Comparison of ENCODE assay signal across 39 mouse cellular contexts in the genomic region with DNA sequence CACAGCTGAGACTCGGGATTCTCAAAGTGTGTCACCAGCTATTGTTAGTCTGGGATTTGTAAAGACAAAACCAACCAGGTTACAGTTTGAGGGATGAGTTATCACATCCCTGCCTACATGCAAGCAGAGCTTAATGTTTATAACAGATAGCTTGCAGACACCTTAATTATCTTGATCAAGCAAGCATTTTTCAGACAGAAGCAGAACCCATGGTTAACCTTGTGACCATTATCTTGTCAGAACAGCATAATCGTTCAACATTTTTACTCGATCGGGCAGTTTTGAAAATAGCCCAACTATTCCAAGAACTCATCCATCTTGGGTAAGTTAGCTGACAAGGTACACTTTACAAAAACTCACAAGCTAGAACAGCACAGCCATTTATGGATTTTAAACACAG. TPM values are rescaled to one million over a fixed set of nuclear protein-coding genes. Genes with fewer than 3 reads are reported as not detected.
DNase-seq lines count a peak whose midpoint lies in the region; ATAC-seq and TF ChIP-seq lines count a peak whose summit lies in the region.
"Had no signal": no experiment of that assay in that cellular context is flagged by ENCODE, and none has a peak within 500 bp of the region (broad histone marks: within the 10 kb centered on the region; RNA-seq: fewer than 3 reads in every experiment).

No protein-coding gene starts in this region.

- no peak for TF ChIP-seq RAD21 in MEL (IDR thresholded peaks at IDR 0.05; ENCODE audit: low read depth, low read length)

- H3K9ac ChIP-seq in liver, embryonic 11.5 days (ENCODE audit: low read depth, low read length) = no peak overlapping the region
- no peak overlapping the region for H3K9ac ChIP-seq in MEL (ENCODE audit: control insufficient read depth, low read depth, low read length, poor library complexity, severe bottlenecking)
- no peak overlapping the region; the same call in 1 of the 2 replicates for H3K9ac ChIP-seq in liver, embryonic 13.5 days
- H3K9ac ChIP-seq: embryonic facial prominence, embryonic 12.5 days; forebrain, embryonic 15.5 days; hindbrain, embryonic 14.5 days; limb, embryonic 12.5 days had no signal

- H3K27me3 ChIP-seq in liver, embryonic 11.5 days (replicated peaks; ENCODE audit: control insufficient read depth, insufficient read depth, low read length) = no peaks in the 10 kb centered on the region
- H3K27me3 ChIP-seq in MEL (ENCODE audit: control insufficient read depth in 1 of 2, insufficient read depth in 2 of 2, low read length in 2 of 2) = no peaks in the 10 kb centered on the region
- H3K27me3 ChIP-seq in liver, embryonic 13.5 days = peaks cover 5% of the 10 kb centered on the region; the same call in 1 of the 2 replicates
- no peaks in the 10 kb centered on the region for H3K27me3 ChIP-seq in heart, embryonic 10.5 days (ENCODE audit: insufficient read depth, poor library complexity, severe bottlenecking)
- H3K27me3 ChIP-seq: embryonic facial prominence, embryonic 12.5 days; forebrain, embryonic 15.5 days; limb, embryonic 12.5 days had no signal

- H3K36me3 ChIP-seq in liver, embryonic 11.5 days (ENCODE audit: control insufficient read depth, insufficient read depth, low read length) = no peaks in the 10 kb centered on the region
- H3K36me3 ChIP-seq in MEL (ENCODE audit: control insufficient read depth in 1 of 2, insufficient read depth in 2 of 2, low read length in 2 of 2) = peaks cover 0 to 38% of the 10 kb centered on the region in 2 experiments; a peak in 2 of 4 replicates
- no peaks in the 10 kb centered on the region for H3K36me3 ChIP-seq in liver, embryonic 13.5 days
- no peaks in the 10 kb centered on the region for H3K36me3 ChIP-seq in heart, embryonic 10.5 days
- H3K36me3 ChIP-seq: embryonic facial prominence, embryonic 12.5 days; forebrain, embryonic 15.5 days; limb, embryonic 12.5 days; midbrain, embryonic 10.5 days had no signal

- H3K9me3 ChIP-seq in liver, embryonic 11.5 days (ENCODE audit: control insufficient read depth, low read length) = no peaks in the 10 kb centered on the region
- no peaks in the 10 kb centered on the region for H3K9me3 ChIP-seq in MEL (replicated peaks; ENCODE audit: insufficient read depth, low read length)
- H3K9me3 ChIP-seq in liver, embryonic 13.5 days (replicated peaks) = no peaks in the 10 kb centered on the region
- no peaks in the 10 kb centered on the region for H3K9me3 ChIP-seq in heart, embryonic 10.5 days
- H3K9me3 ChIP-seq: embryonic facial prominence, embryonic 12.5 days; forebrain, embryonic 15.5 days; limb, embryonic 12.5 days; midbrain, embryonic 10.5 days had no signal

- no peak for TF ChIP-seq CTCF in MEL (IDR thresholded peaks at IDR 0.05 in 2 of 3, conservative IDR thresholded peaks at IDR 0.05 in 1 of 3; ENCODE audit: control insufficient read depth in 1 of 3, insufficient read depth in 1 of 3, low read depth in 2 of 3, low read length in 3 of 3, poor library complexity in 1 of 3, severe bottlenecking in 1 of 3)

- H3K27ac ChIP-seq in liver, embryonic 11.5 days (ENCODE audit: low read depth, low read length) = no peak overlapping the region
- peak overlapping the region; percentile 69 for H3K27ac ChIP-seq in MEL (ENCODE audit: control insufficient read depth, low read depth, low read length)
- peak overlapping the region; percentile 29; the same call in 1 of the 2 replicates for H3K27ac ChIP-seq in liver, embryonic 13.5 days
- no peak overlapping the region for H3K27ac ChIP-seq in heart, embryonic 10.5 days
- H3K27ac ChIP-seq: embryonic facial prominence, embryonic 12.5 days; forebrain, embryonic 15.5 days; hindbrain, embryonic 14.5 days; left cerebral cortex, adult 2 months; limb, embryonic 12.5 days; macrophage; midbrain, embryonic 10.5 days had no signal

- no peak overlapping the region for H3K4me3 ChIP-seq in liver, embryonic 11.5 days (ENCODE audit: low read depth, low read length)
- no peak overlapping the region for H3K4me3 ChIP-seq in MEL (ENCODE audit: control insufficient read depth in 1 of 2, insufficient read depth in 1 of 2, low read depth in 2 of 2, low read length in 2 of 2)
- H3K4me3 ChIP-seq in liver, embryonic 13.5 days (replicated peaks) = no peak overlapping the region
- no peak overlapping the region for H3K4me3 ChIP-seq in heart, embryonic 10.5 days
- H3K4me3 ChIP-seq: embryonic facial prominence, embryonic 12.5 days; forebrain, embryonic 15.5 days; left cerebral cortex, adult 2 months; limb, embryonic 12.5 days; midbrain, embryonic 10.5 days had no signal

- WGBS in liver, embryonic 11.5 days = 43% methylated on average over 4 of the region's 4 CpGs
- WGBS in liver, embryonic 13.5 days (ENCODE audit: insufficient replicate concordance) = 19% methylated on average over 4 of the region's 4 CpGs
- 71% methylated on average over 4 of the region's 4 CpGs for WGBS in heart, embryonic 10.5 days

- no peaks in the 10 kb centered on the region for H3K79me2 ChIP-seq in MEL (ENCODE audit: control insufficient read depth, insufficient read depth, low read length, poor library complexity)

- H3K4me2 ChIP-seq in liver, embryonic 11.5 days = no peak overlapping the region; the same call in 1 of the 2 replicates
- 0 out of 2 replicates have a peak overlapping the region, but pooled peaks have one; percentile 21 for H3K4me2 ChIP-seq in liver, embryonic 13.5 days
- H3K4me2 ChIP-seq: embryonic facial prominence, embryonic 12.5 days; forebrain, embryonic 15.5 days; heart, embryonic 11.5 days; hindbrain, embryonic 14.5 days; limb, embryonic 12.5 days had no signal

- no peak for DNase-seq in liver, embryonic 11.5 days (ENCODE audit: low spot score)
- DNase-seq in liver (no peak), MEL (ENCODE audit: low read depth, low spot score) (peak; percentile 35)
- peak; percentile 26 for DNase-seq in liver, embryonic 13.5 days
- no peak for DNase-seq in heart, embryonic 10.5 days (ENCODE audit: low spot score)
- DNase-seq in right cerebral cortex, adult 2 months (ENCODE audit: low spot score in 2 of 2) = no peak
- DNase-seq: adrenal gland, adult 8-10 months; cerebellum, adult 11-12 months; cerebellum, adult 9-11 months; embryo, embryonic 11 days; gastrocnemius, postnatal 25 days; heart, adult 11 months; heart, postnatal 36 days; kidney, adult 9 months; kidney, postnatal 10 days; lung, adult 18-20 months; lung, postnatal 10 days; spleen, adult 18-20 months; thymus, adult 18-20 months; thymus, postnatal 25 days had no signal

- TF ChIP-seq POLR2A in MEL (IDR thresholded peaks at IDR 0.05; ENCODE audit: control insufficient read depth in 1 of 2, insufficient read depth in 1 of 2, low read depth in 1 of 2, low read length in 2 of 2, poor library complexity in 1 of 2) = no peak

- peak; percentile 79 for ATAC-seq in liver, embryonic 11.5 days (replicated peaks; ENCODE audit: low FRiP score)
- ATAC-seq in liver, embryonic 13.5 days (ENCODE audit: low read depth) = peak; percentile 80
- peak; percentile 78 for ATAC-seq in megakaryocyte progenitor cell, adult 5-6 weeks (replicated peaks; ENCODE audit: poor library complexity)
- ATAC-seq: activated CD4-positive, CD25-positive, alpha-beta regulatory T cell, adult 4 months; forebrain, embryonic 15.5 days; intestine, postnatal 0 days had no signal

- TF ChIP-seq EP300 in MEL (IDR thresholded peaks at IDR 0.05; ENCODE audit: low read depth in 1 of 2, low read length in 2 of 2) = peak; percentile 79 to 87

- peaks cover 5% of the 10 kb centered on the region; the same call in 1 of the 2 replicates for H3K4me1 ChIP-seq in liver, embryonic 11.5 days (replicated peaks; ENCODE audit: control insufficient read depth, insufficient read depth, low read length)
- H3K4me1 ChIP-seq in MEL (ENCODE audit: control insufficient read depth in 1 of 2, insufficient read depth in 2 of 2, low read length in 2 of 2) = peaks cover 24 to 47% of the 10 kb centered on the region in 2 experiments
- peaks cover 27% of the 10 kb centered on the region for H3K4me1 ChIP-seq in liver, embryonic 13.5 days (replicated peaks)
- H3K4me1 ChIP-seq in heart, embryonic 10.5 days = 0 out of 2 replicates have a peak, but pooled peaks cover 4% of the 10 kb centered on the region
- H3K4me1 ChIP-seq: embryonic facial prominence, embryonic 12.5 days; forebrain, embryonic 15.5 days had no signal

TF ChIP-seq in MEL, 35 proteins besides CTCF, POLR2A, EP300 and RAD21 (continues in another document):
- TF ChIP-seq POLR2AphosphoS5 (IDR thresholded peaks at IDR 0.05; ENCODE audit: borderline replicate concordance, low read depth, low read length) (no peak), GATA1 (IDR thresholded peaks at IDR 0.05; ENCODE audit: low read depth, low read length) (peak; percentile 83)

RNA-seq across cellular contexts. Expression of a gene that starts 5.8 kb away (rescaled TPM):
- polyA plus RNA-seq in liver, embryonic 11.5 days (2014; fragmentation: Nextera tagmentation; extraction: Ambion mirVana) = not detected in 2 replicates
- 0.23 and 0.62 TPM in 2 replicates for total RNA-seq in MEL (2012; rRNA removed)
- polyA plus RNA-seq in MEL (2012; ENCODE audit: insufficient read depth in 1 of 2, insufficient read length in 2 of 2, low read depth in 1 of 2, low replicate concordance in 2 of 2, missing spikeins in 1 of 2) = under 1 TPM in 1 of 2 experiments, not detected in 1; 0.36 TPM
- polyA plus RNA-seq in liver, embryonic 13.5 days (2015; fragmentation: Nextera tagmentation; extraction: Ambion mirVana) = not detected in 2 replicates
- not detected in 2 replicates for total RNA-seq in megakaryocyte progenitor cell, adult 5-6 weeks (2015)
- not detected in 2 replicates for total RNA-seq in megakaryocyte progenitor cell, adult 5-6 weeks (2017)
- not detected in 2 replicates for polyA plus RNA-seq in heart, embryonic 10.5 days (2016; fragmentation: Nextera tagmentation; extraction: Ambion mirVana)
- total RNA-seq: adrenal gland, adult 8-10 months; gastrocnemius, adult 18-20 months; gastrocnemius, postnatal 25 days; heart, postnatal 36 days; neutrophil, adult 5-6 weeks had no signal
- polyA plus RNA-seq: activated CD4-positive, CD25-positive, alpha-beta regulatory T cell, adult 4 months; embryonic facial prominence, embryonic 12.5 days; forebrain, embryonic 15.5 days; heart, embryonic 11.5 days; heart, embryonic 16.5 days; intestine, postnatal 0 days; large intestine, adult 2 months; limb, embryonic 12.5 days; macrophage; midbrain, embryonic 10.5 days; neural tube, embryonic 11.5 days; stomach, embryonic 16.5 days had no signal

RNA-seq across cellular contexts. Expression of a gene that starts 56.0 kb away (rescaled TPM):
- polyA plus RNA-seq in liver, embryonic 11.5 days (2014; fragmentation: Nextera tagmentation; extraction: Ambion mirVana) = 32.6 and 33.3 TPM in 2 replicates
- total RNA-seq in MEL (2012; rRNA removed) = 17.1 and 18.3 TPM in 2 replicates
- polyA plus RNA-seq in MEL (2012; ENCODE audit: insufficient read depth in 1 of 2, insufficient read length in 2 of 2, low read depth in 1 of 2, low replicate concordance in 2 of 2, missing spikeins in 1 of 2) = 10 to 100 TPM in 1 of 2 experiments, not detected in 1; 24.0 TPM
- 30.3 and 32.3 TPM in 2 replicates for polyA plus RNA-seq in liver, embryonic 13.5 days (2015; fragmentation: Nextera tagmentation; extraction: Ambion mirVana)
- total RNA-seq in megakaryocyte progenitor cell, adult 5-6 weeks (2015) = 1.2 and 2.9 TPM in 2 replicates
- total RNA-seq in megakaryocyte progenitor cell, adult 5-6 weeks (2017) = 2.3 and 4.1 TPM in 2 replicates
- 62.6 and 67.0 TPM in 2 replicates for polyA plus RNA-seq in heart, embryonic 10.5 days (2016; fragmentation: Nextera tagmentation; extraction: Ambion mirVana)

RNA-seq across cellular contexts. Expression of a gene that starts 56.0 kb away (rescaled TPM):
- polyA plus RNA-seq in liver, embryonic 11.5 days (2014; fragmentation: Nextera tagmentation; extraction: Ambion mirVana) = 0.25 TPM in 1 of 2 replicates, not detected in the other
- total RNA-seq in MEL (2012; rRNA removed) = not detected in 2 replicates
- polyA plus RNA-seq in MEL (2012; ENCODE audit: insufficient read depth in 1 of 2, insufficient read length in 2 of 2, low read depth in 1 of 2, low replicate concordance in 2 of 2, missing spikeins in 1 of 2) = not detected
- 0.28 TPM in 1 of 2 replicates, not detected in the other for polyA plus RNA-seq in liver, embryonic 13.5 days (2015; fragmentation: Nextera tagmentation; extraction: Ambion mirVana)
- not detected in 2 replicates for total RNA-seq in megakaryocyte progenitor cell, adult 5-6 weeks (2015)
- not detected in 2 replicates for total RNA-seq in megakaryocyte progenitor cell, adult 5-6 weeks (2017)
- polyA plus RNA-seq in heart, embryonic 10.5 days (2016; fragmentation: Nextera tagmentation; extraction: Ambion mirVana) = 0.35 TPM in 1 of 2 replicates, not detected in the other
- total RNA-seq: adrenal gland, adult 8-10 months; gastrocnemius, adult 18-20 months; layer of hippocampus, postnatal 14 days; neutrophil, adult 5-6 weeks had no signal
- polyA plus RNA-seq: activated CD4-positive, CD25-positive, alpha-beta regulatory T cell, adult 4 months; embryonic facial prominence, embryonic 12.5 days; frontal cortex, adult 2 months; heart, embryonic 11.5 days; heart, embryonic 16.5 days; hindbrain, embryonic 14.5 days; intestine, postnatal 0 days; large intestine, adult 2 months; limb, embryonic 12.5 days; macrophage; midbrain, embryonic 10.5 days; neural tube, embryonic 11.5 days; stomach, embryonic 16.5 days had no signal

Comparison
In these comparisons a context has a peak if more than half of its experiments do, and no peak if none do; other contexts are left out.
1. DNase-seq: peak in MEL (single experiment) and liver, embryonic 13.5 days (single experiment); none in liver, embryonic 11.5 days (single experiment), liver (single experiment), heart, embryonic 10.5 days (single experiment) and right cerebral cortex, adult 2 months (0 of 2).
2. H3K27ac ChIP-seq: peak in MEL (single experiment) and liver, embryonic 13.5 days (single experiment); none in liver, embryonic 11.5 days (single experiment) and heart, embryonic 10.5 days (single experiment).
3. Peak in every context shown above with its lines, with median percentiles within 50 percentile points of each other: ATAC-seq.